Mouse (Mus musculus) urinary bladder, postnatal 4 days (tissue): Measurements from ENCODE around the gene Slc9b1.
A peak's percentile ranks its signal among the peaks of the same experiment; 100 is the strongest.

Source experiments
- DNase-seq, 2 experiments: peaks; one replicate each; pipeline ENCODE4 v3.0.0; 2021 to 2022; ENCODE audit warnings: low spot score in 2 of 2

Slc9b1 gene

GRCm38 (mm10) chr3:135438531-135438912, 90.7 kb downstream of the Slc9b1 start:
- DNase-seq, result peak; percentile 95 to 97

GRCm38 (mm10) chr3:135438913-135439531, 91.2 kb downstream of the Slc9b1 start:
- peak; percentile 79 to 83 for DNase-seq

GRCm38 (mm10) chr3:135439651-135440050, 91.8 kb downstream of the Slc9b1 start:
- DNase-seq, result no peak

- DNase-seq, result no peak
Observed at GRCm38 (mm10) chr3:135440221-135440620, 92.4 kb downstream of the Slc9b1 start.

GRCm38 (mm10) chr3:135440621-135441020, 92.8 kb downstream of the Slc9b1 start:
- DNase-seq, result no peak

- DNase-seq, result no peak
Observed at GRCm38 (mm10) chr3:135444930-135445329, 97.1 kb downstream of the Slc9b1 start.
